Mouse (Mus musculus): ENCODE measurements at regions not wholly inside any gene's neighbourhood (a gene's known extent, or its start where the extent isn't known, plus 50 kb on each side); places are given as distances from the start of the nearest gene placed in this dataset.
"Not testable (repeated sequence)": the region's sequence is repeated elsewhere in the genome, so short reads cannot be mapped to it uniquely, and the experiment has no call there.

- no peak for DNase-seq (ENCODE audit: low spot score)
Observed at GRCm38 (mm10) chr3:133664914-133665313, 120.0 kb upstream of the Tet2 start.

GRCm38 (mm10) chr3:133665425-133666317 is 120.7 kb upstream of the Tet2 start:
- no peak for DNase-seq (ENCODE audit: low spot score)

- DNase-seq (ENCODE audit: low spot score), result no peak
Observed at GRCm38 (mm10) chr3:133672742-133673447, 128.0 kb upstream of the Tet2 start.

GRCm38 (mm10) chr3:133677892-133678291 is 133.0 kb upstream of the Tet2 start:
- DNase-seq (ENCODE audit: low spot score), result no peak

- DNase-seq (ENCODE audit: low spot score), result no peak
Observed at GRCm38 (mm10) chr3:133679891-133680290, 135.0 kb upstream of the Tet2 start.

GRCm38 (mm10) chr3:133680343-133680742 is 135.4 kb upstream of the Tet2 start:
- DNase-seq (ENCODE audit: low spot score), result no peak

GRCm38 (mm10) chr3:133680805-133681204 is 135.9 kb upstream of the Tet2 start:
- no peak for DNase-seq (ENCODE audit: low spot score)

GRCm38 (mm10) chr3:133684196-133684743 is 139.3 kb upstream of the Tet2 start:
- no peak for DNase-seq (ENCODE audit: low spot score)

GRCm38 (mm10) chr3:133684747-133685146 is 139.8 kb upstream of the Tet2 start:
- no peak for DNase-seq (ENCODE audit: low spot score)

- no peak for DNase-seq (ENCODE audit: low spot score)
Observed at GRCm38 (mm10) chr3:133685393-133685792, 140.5 kb upstream of the Tet2 start.

- DNase-seq (ENCODE audit: low spot score), result no peak
Observed at GRCm38 (mm10) chr3:133694057-133694456, 149.1 kb upstream of the Tet2 start.

GRCm38 (mm10) chr3:133696122-133696521 is 151.2 kb upstream of the Tet2 start:
- no peak for DNase-seq (ENCODE audit: low spot score)

- DNase-seq (ENCODE audit: low spot score), result not testable (repeated sequence)
Observed at GRCm38 (mm10) chr3:133704849-133705248, 159.9 kb upstream of the Tet2 start.

- no peak for DNase-seq (ENCODE audit: low spot score)
Observed at GRCm38 (mm10) chr3:133711518-133711917, 166.6 kb upstream of the Tet2 start.

- no peak for DNase-seq (ENCODE audit: low spot score)
Observed at GRCm38 (mm10) chr3:133722550-133723290, 177.8 kb upstream of the Tet2 start.

GRCm38 (mm10) chr3:133726831-133727230 is 181.9 kb upstream of the Tet2 start:
- DNase-seq (ENCODE audit: low spot score), result no peak

GRCm38 (mm10) chr3:133735603-133736002 is 190.7 kb upstream of the Tet2 start:
- no peak for DNase-seq (ENCODE audit: low spot score)

- DNase-seq (ENCODE audit: low spot score), result no peak
Observed at GRCm38 (mm10) chr3:133738936-133739335, 194.0 kb upstream of the Tet2 start.

GRCm38 (mm10) chr3:133744552-133745118 is 199.7 kb upstream of the Tet2 start:
- DNase-seq (ENCODE audit: low spot score), result no peak

- no peak for DNase-seq (ENCODE audit: low spot score)
Observed at GRCm38 (mm10) chr3:133748756-133749737, 204.1 kb upstream of the Tet2 start.

- DNase-seq (ENCODE audit: low spot score), result no peak
Observed at GRCm38 (mm10) chr3:133750061-133750460, 205.1 kb upstream of the Tet2 start.
